Mouse (Mus musculus): ENCODE results near the gene Gpr137c. TPM values are rescaled to one million over a fixed set of nuclear protein-coding genes. Genes with fewer than 3 reads are reported as not detected.

The Gpr137c gene
- polyA plus RNA-seq (2015; fragmentation: Nextera tagmentation; extraction: Ambion mirVana), result 15.2 and 16.9 TPM in 2 replicates

DNA sequence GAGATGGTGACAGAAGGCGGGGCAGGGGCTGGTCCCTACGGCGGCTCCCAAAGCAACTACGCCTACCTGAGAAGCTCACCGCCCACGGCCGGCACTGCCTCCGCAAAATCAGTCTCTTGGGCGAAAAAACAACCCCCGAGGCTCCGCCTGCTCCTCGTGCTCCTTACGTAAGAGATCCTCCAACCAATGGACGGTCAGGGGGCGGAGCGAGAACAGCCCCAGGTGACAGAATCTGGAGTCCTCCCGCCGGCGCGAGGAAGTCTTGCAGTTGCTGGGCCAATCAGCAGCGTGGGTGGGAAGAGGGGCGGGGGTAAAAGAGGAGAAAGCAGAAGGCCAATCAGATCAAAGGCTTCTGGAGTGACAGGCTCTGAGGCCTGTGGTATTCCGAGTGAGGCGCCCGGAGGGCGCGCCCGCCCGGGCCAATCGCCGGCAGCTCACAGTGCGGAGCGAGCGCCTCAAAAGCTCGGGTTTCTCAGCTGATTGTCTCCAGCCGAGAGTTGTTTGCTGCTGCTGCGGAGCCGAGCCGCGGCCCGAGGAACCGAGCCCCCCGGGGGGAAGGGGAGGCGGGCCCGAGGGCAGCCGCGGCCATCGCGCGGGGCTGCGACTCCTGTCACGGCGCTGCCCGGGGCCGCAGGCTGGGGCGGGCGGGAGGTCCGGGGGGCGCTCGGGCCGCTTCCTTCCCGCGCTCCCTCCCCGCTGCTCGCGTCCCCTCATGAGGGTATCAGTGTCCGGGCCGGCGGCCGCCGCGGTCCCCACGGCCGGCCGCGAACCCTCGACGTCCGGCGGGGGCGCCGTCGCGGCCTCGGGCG, at the start of gene Gpr137c:
TSS of gene Gpr137c (plus strand) at position 437 of the 809 bp plus-strand sequence.
- Histone ChIP-seq H3K9me3 (replicated peaks; ENCODE audit: control insufficient read depth, low read length, poor library complexity, severe bottlenecking) (no peaks in the 10 kb centered on the region), H3K36me3 (ENCODE audit: control insufficient read depth, insufficient read depth, low read length) (no peaks in the 10 kb centered on the region), H3K4me2 (ENCODE audit: low read length) (peak within 1 kb of the TSS; percentile 72), H3K27ac (ENCODE audit: low read length) (peak within 1 kb of the TSS; percentile 97), H3K4me3 (ENCODE audit: low read depth, low read length) (peak within 1 kb of the TSS; percentile 84), H3K27me3 (ENCODE audit: control insufficient read depth, insufficient read depth, low read depth, low read length) (no peaks in the 10 kb centered on the region), H3K4me1 (ENCODE audit: control insufficient read depth, insufficient read depth, low read length) (peaks cover 27% of the 10 kb centered on the region), H3K9ac (ENCODE audit: low read depth, low read length) (peak within 1 kb of the TSS; percentile 93)
- ATAC-seq, result peak; percentile 99
- under 1% methylated on average over 55 of the region's 86 CpGs for WGBS

GRCm38 (mm10) chr14:45172260-45172659, 47.3 kb upstream of the Gpr137c start:
- H3K4me2 ChIP-seq (ENCODE audit: low read length), result no peak overlapping the region
- no peaks in the 10 kb centered on the region for H3K9me3 ChIP-seq (replicated peaks; ENCODE audit: control insufficient read depth, low read length, poor library complexity, severe bottlenecking)
- H3K9ac ChIP-seq (ENCODE audit: low read depth, low read length), result no peak overlapping the region
- no peaks in the 10 kb centered on the region for H3K4me1 ChIP-seq (ENCODE audit: control insufficient read depth, insufficient read depth, low read length)
- H3K27me3 ChIP-seq (ENCODE audit: control insufficient read depth, insufficient read depth, low read depth, low read length), result no peaks in the 10 kb centered on the region
- H3K4me3 ChIP-seq (ENCODE audit: low read depth, low read length), result no peak overlapping the region
- WGBS, result 96% methylated on average over 5 of the region's 5 CpGs
- H3K36me3 ChIP-seq (ENCODE audit: control insufficient read depth, insufficient read depth, low read length), result no peaks in the 10 kb centered on the region
- no peak for ATAC-seq
- H3K27ac ChIP-seq (ENCODE audit: low read length), result no peak overlapping the region

GRCm38 (mm10) chr14:45175012-45175740, 44.3 kb upstream of the Gpr137c start:
- Histone ChIP-seq H3K27ac (ENCODE audit: low read length) (no peak overlapping the region), H3K4me2 (ENCODE audit: low read length) (no peak overlapping the region), H3K9ac (ENCODE audit: low read depth, low read length) (no peak overlapping the region), H3K4me3 (ENCODE audit: low read depth, low read length) (no peak overlapping the region), H3K4me1 (ENCODE audit: control insufficient read depth, insufficient read depth, low read length) (no peaks in the 10 kb centered on the region), H3K36me3 (ENCODE audit: control insufficient read depth, insufficient read depth, low read length) (peaks cover 2% of the 10 kb centered on the region; the same call in 1 of the 2 replicates), H3K9me3 (replicated peaks; ENCODE audit: control insufficient read depth, low read length, poor library complexity, severe bottlenecking) (no peaks in the 10 kb centered on the region), H3K27me3 (ENCODE audit: control insufficient read depth, insufficient read depth, low read depth, low read length) (no peaks in the 10 kb centered on the region)
- no peak for ATAC-seq
- 67% methylated on average over 14 of the region's 14 CpGs for WGBS

- 86% methylated on average over 2 of the region's 2 CpGs for WGBS
- H3K36me3 ChIP-seq (ENCODE audit: control insufficient read depth, insufficient read depth, low read length), result peaks cover 8% of the 10 kb centered on the region; the same call in 1 of the 2 replicates
- no peaks in the 10 kb centered on the region for H3K4me1 ChIP-seq (ENCODE audit: control insufficient read depth, insufficient read depth, low read length)
- H3K27ac ChIP-seq (ENCODE audit: low read length), result no peak overlapping the region
- no peaks in the 10 kb centered on the region for H3K27me3 ChIP-seq (ENCODE audit: control insufficient read depth, insufficient read depth, low read depth, low read length)
- H3K4me3 ChIP-seq (ENCODE audit: low read depth, low read length), result no peak overlapping the region
- no peak overlapping the region for H3K9ac ChIP-seq (ENCODE audit: low read depth, low read length)
- no peak for ATAC-seq
- H3K4me2 ChIP-seq (ENCODE audit: low read length), result no peak overlapping the region
- no peaks in the 10 kb centered on the region for H3K9me3 ChIP-seq (replicated peaks; ENCODE audit: control insufficient read depth, low read length, poor library complexity, severe bottlenecking)
Measured at GRCm38 (mm10) chr14:45179186-45179585, 40.3 kb upstream of the Gpr137c start.

GRCm38 (mm10) chr14:45179606-45180005, 39.9 kb upstream of the Gpr137c start:
- Histone ChIP-seq H3K9ac (ENCODE audit: low read depth, low read length) (no peak overlapping the region), H3K27me3 (ENCODE audit: control insufficient read depth, insufficient read depth, low read depth, low read length) (no peaks in the 10 kb centered on the region), H3K27ac (ENCODE audit: low read length) (no peak overlapping the region), H3K4me3 (ENCODE audit: low read depth, low read length) (no peak overlapping the region), H3K4me2 (ENCODE audit: low read length) (no peak overlapping the region), H3K9me3 (replicated peaks; ENCODE audit: control insufficient read depth, low read length, poor library complexity, severe bottlenecking) (no peaks in the 10 kb centered on the region), H3K4me1 (ENCODE audit: control insufficient read depth, insufficient read depth, low read length) (no peaks in the 10 kb centered on the region), H3K36me3 (ENCODE audit: control insufficient read depth, insufficient read depth, low read length) (peaks cover 8% of the 10 kb centered on the region; the same call in 1 of the 2 replicates)
- 92% methylated on average over 2 of the region's 2 CpGs for WGBS
- no peak for ATAC-seq

DNA sequence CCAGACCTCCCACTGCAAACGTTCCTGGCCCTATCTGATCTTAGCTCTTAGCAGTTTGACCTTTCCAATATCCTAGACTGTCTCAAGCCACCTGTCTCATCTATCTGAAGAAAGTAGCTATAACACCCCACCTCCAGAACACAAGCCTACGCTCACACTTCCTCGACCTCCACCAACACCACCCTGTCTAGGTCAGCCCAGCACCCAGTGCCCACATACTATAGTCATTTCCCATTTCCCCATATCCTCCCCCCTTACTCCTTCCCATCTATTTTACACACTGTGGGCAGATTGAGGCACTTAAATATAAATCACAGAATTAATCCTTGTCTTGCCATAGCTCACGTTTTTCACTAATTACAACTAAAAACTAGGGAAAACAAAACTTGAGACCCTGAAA, 37.9 kb upstream of the Gpr137c start:
- WGBS, result 94% methylated on average over 4 of the region's 4 CpGs
- H3K27ac ChIP-seq (ENCODE audit: low read length), result no peak overlapping the region
- no peaks in the 10 kb centered on the region for H3K4me1 ChIP-seq (ENCODE audit: control insufficient read depth, insufficient read depth, low read length)
- no peak overlapping the region for H3K4me2 ChIP-seq (ENCODE audit: low read length)
- no peak overlapping the region for H3K9ac ChIP-seq (ENCODE audit: low read depth, low read length)
- H3K36me3 ChIP-seq (ENCODE audit: control insufficient read depth, insufficient read depth, low read length), result peaks cover 8% of the 10 kb centered on the region; the same call in 1 of the 2 replicates
- H3K27me3 ChIP-seq (ENCODE audit: control insufficient read depth, insufficient read depth, low read depth, low read length), result no peaks in the 10 kb centered on the region
- no peak for ATAC-seq
- no peaks in the 10 kb centered on the region for H3K9me3 ChIP-seq (replicated peaks; ENCODE audit: control insufficient read depth, low read length, poor library complexity, severe bottlenecking)
- no peak overlapping the region for H3K4me3 ChIP-seq (ENCODE audit: low read depth, low read length)

GRCm38 (mm10) chr14:45190999-45191398, 28.5 kb upstream of the Gpr137c start:
- no peak for ATAC-seq
- 81% methylated on average over 2 of the region's 2 CpGs for WGBS

GRCm38 (mm10) chr14:45200607-45201006, 18.9 kb upstream of the Gpr137c start:
- H3K4me1 ChIP-seq (ENCODE audit: control insufficient read depth, insufficient read depth, low read length), result no peaks in the 10 kb centered on the region
- no peak for ATAC-seq
- no peak overlapping the region for H3K9ac ChIP-seq (ENCODE audit: low read depth, low read length)
- no peak overlapping the region for H3K4me2 ChIP-seq (ENCODE audit: low read length)
- no peaks in the 10 kb centered on the region for H3K27me3 ChIP-seq (ENCODE audit: control insufficient read depth, insufficient read depth, low read depth, low read length)
- peaks cover 10% of the 10 kb centered on the region; the same call in 1 of the 2 replicates for H3K36me3 ChIP-seq (ENCODE audit: control insufficient read depth, insufficient read depth, low read length)
- no peak overlapping the region for H3K27ac ChIP-seq (ENCODE audit: low read length)
- H3K4me3 ChIP-seq (ENCODE audit: low read depth, low read length), result no peak overlapping the region
- H3K9me3 ChIP-seq (replicated peaks; ENCODE audit: control insufficient read depth, low read length, poor library complexity, severe bottlenecking), result no peaks in the 10 kb centered on the region

More at GRCm38 (mm10) chr14:45190999-45191398, 28.5 kb upstream of the Gpr137c start:
- Histone ChIP-seq H3K9me3 (replicated peaks; ENCODE audit: control insufficient read depth, low read length, poor library complexity, severe bottlenecking) (no peaks in the 10 kb centered on the region), H3K4me1 (ENCODE audit: control insufficient read depth, insufficient read depth, low read length) (no peaks in the 10 kb centered on the region), H3K36me3 (ENCODE audit: control insufficient read depth, insufficient read depth, low read length) (no peaks in the 10 kb centered on the region), H3K9ac (ENCODE audit: low read depth, low read length) (no peak overlapping the region), H3K4me3 (ENCODE audit: low read depth, low read length) (no peak overlapping the region), H3K4me2 (ENCODE audit: low read length) (no peak overlapping the region), H3K27ac (ENCODE audit: low read length) (no peak overlapping the region), H3K27me3 (ENCODE audit: control insufficient read depth, insufficient read depth, low read depth, low read length) (no peaks in the 10 kb centered on the region)

- Histone ChIP-seq H3K36me3 (ENCODE audit: control insufficient read depth, insufficient read depth, low read length) (peaks cover 6% of the 10 kb centered on the region), H3K4me2 (ENCODE audit: low read length) (no peak overlapping the region), H3K9me3 (replicated peaks; ENCODE audit: control insufficient read depth, low read length, poor library complexity, severe bottlenecking) (no peaks in the 10 kb centered on the region), H3K4me1 (ENCODE audit: control insufficient read depth, insufficient read depth, low read length) (no peaks in the 10 kb centered on the region), H3K4me3 (ENCODE audit: low read depth, low read length) (no peak overlapping the region), H3K27me3 (ENCODE audit: control insufficient read depth, insufficient read depth, low read depth, low read length) (no peaks in the 10 kb centered on the region), H3K27ac (ENCODE audit: low read length) (no peak overlapping the region), H3K9ac (ENCODE audit: low read depth, low read length) (no peak overlapping the region)
- WGBS, result 78% methylated on average over 4 of the region's 4 CpGs
- ATAC-seq, result no peak
Measured at GRCm38 (mm10) chr14:45210683-45211082, 8.8 kb upstream of the Gpr137c start.
